Mouse (Mus musculus) embryo, embryonic 11.5 days (tissue): Measurements from ENCODE around the gene Gkn3.

Experiments
- DNase-seq: peaks from one replicate; pipeline ENCODE4 v3.0.0-alpha.2; 2012; ENCODE audit warnings: low read depth, low spot score

Gkn3 gene

GRCm38 (mm10) chr6:87354441-87354840, 34.3 kb downstream of the Gkn3 start:
- DNase-seq: no peak

GRCm38 (mm10) chr6:87350829-87351228, 37.9 kb downstream of the Gkn3 start, which contains the start of gene Gkn1:
Gkn1 (minus strand) TSS chr6:87350942.
- DNase-seq: no peak

- DNase-seq: no peak
Observed at GRCm38 (mm10) chr6:87335935-87336295, 52.8 kb downstream of the Gkn3 start.

- DNase-seq: peak; percentile 47
Observed at GRCm38 (mm10) chr6:87335091-87335934, 53.4 kb downstream of the Gkn3 start, which contains the start of gene Antxr1. Antxr1 (minus strand) TSS chr6:87335821.

- peak; percentile 37 for DNase-seq
Observed at GRCm38 (mm10) chr6:87334361-87335090, 54.2 kb downstream of the Gkn3 start.
